In the genomic region with DNA sequence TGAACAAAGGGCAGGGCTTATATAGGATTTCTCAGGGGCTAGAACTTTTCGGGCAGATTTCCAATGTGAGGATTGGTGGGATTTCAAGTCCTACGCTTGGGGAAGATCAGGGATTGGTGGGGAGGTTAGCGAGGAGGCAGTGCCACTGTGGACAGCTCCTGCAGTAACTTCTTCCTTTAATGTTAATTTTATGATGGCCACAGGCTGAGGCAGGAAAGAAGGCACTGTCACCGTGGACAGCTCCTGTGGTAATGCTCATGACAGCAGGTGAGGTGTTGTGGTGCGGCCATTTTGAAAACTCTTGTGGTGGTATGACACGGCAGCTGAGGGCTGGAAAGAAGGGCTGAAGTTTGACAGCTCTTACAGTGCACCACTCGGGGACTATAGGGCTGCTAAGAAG, we compare ENCODE assay signal across 18 mouse cellular contexts. TPM values are rescaled to one million over a fixed set of nuclear protein-coding genes. Genes with fewer than 3 reads are reported as not detected.
DNase-seq lines count a peak whose midpoint lies in the region.
"Had no signal": no experiment of that assay in that cellular context is flagged by ENCODE, and none has a peak within 500 bp of the region (broad histone marks: within the 10 kb centered on the region; RNA-seq: fewer than 3 reads in every experiment).

No protein-coding gene starts in this region.

- DNase-seq in heart, adult 11 months: peak; percentile 81
- no peak for DNase-seq in heart, postnatal 4 days
- DNase-seq in ES-CJ7 (ENCODE audit: low read depth, low spot score) (peak; percentile 52), ZHBTc4 (ENCODE audit: low read depth, low spot score) (peak; percentile 60)
- no peak for DNase-seq in layer of hippocampus, adult 18-20 months (ENCODE audit: low spot score in 2 of 2)
- no peak for DNase-seq in frontal cortex, postnatal 36 days (ENCODE audit: low spot score in 2 of 2)
- DNase-seq: adrenal gland, adult 8-10 months; adrenal gland, postnatal 25 days; cerebellum, adult 11-12 months; cerebellum, adult 8-10 months; cerebellum, postnatal 10 days; cerebellum, postnatal 36 days; embryo, embryonic 11 days; gastrocnemius, adult 2 months; gastrocnemius, postnatal 14 days; heart, adult 18-20 months; heart, postnatal 10 days; heart, postnatal 36 days had no signal

RNA-seq across cellular contexts. Expression of gene Ube2q1, which starts 3.8 kb away (rescaled TPM):
- total RNA-seq in heart, postnatal 4 days (2021): 10 to 100 TPM; 37.9 to 40.0 TPM
- total RNA-seq in layer of hippocampus, adult 18-20 months (2021): 10 to 100 TPM; 94.7 to 96.2 TPM

RNA-seq across cellular contexts. Expression of gene Chrnb2, which starts 5.2 kb away (rescaled TPM):
- under 1 TPM; 0.09 to 0.17 TPM for total RNA-seq in heart, postnatal 4 days (2021)
- 10 to 100 TPM; 31.3 to 31.5 TPM for total RNA-seq in layer of hippocampus, adult 18-20 months (2021)

RNA-seq across cellular contexts. Expression of gene Adar, which starts 54.8 kb away (rescaled TPM):
- 10 to 100 TPM; 20.4 to 21.5 TPM for total RNA-seq in heart, postnatal 4 days (2021)
- total RNA-seq in layer of hippocampus, adult 18-20 months (2021): 100 to 1,000 TPM; 117 to 124 TPM

Comparison
In these comparisons a context has a peak if more than half of its experiments do, and no peak if none do; other contexts are left out.
1. DNase-seq: peak in heart, adult 11 months (single experiment), ES-CJ7 (single experiment) and ZHBTc4 (single experiment); none in heart, postnatal 4 days (single experiment), layer of hippocampus, adult 18-20 months (0 of 2) and frontal cortex, postnatal 36 days (0 of 2).
2. RNA of gene Chrnb2, which starts 5.2 kb away (total RNA-seq): 31.3 to 31.5 TPM in layer of hippocampus, adult 18-20 months; 0.09 to 0.17 TPM in heart, postnatal 4 days; every median in the first group is over 10 times any median in the second.
3. RNA of gene Adar, which starts 54.8 kb away (total RNA-seq): 117 to 124 TPM in layer of hippocampus, adult 18-20 months; 20.4 to 21.5 TPM in heart, postnatal 4 days; every median in the first group is over 4 times any median in the second.